Mouse (Mus musculus): ENCODE measurements at regions not wholly inside any gene's neighbourhood (a gene's known extent, or its start where the extent isn't known, plus 50 kb on each side); places are given as distances from the start of the nearest gene placed in this dataset.

- no peak for DNase-seq (ENCODE audit: low spot score in 2 of 2)
Observed at GRCm38 (mm10) chr1:184298701-184299100, 264.6 kb upstream of the 1700056E22Rik start.

- DNase-seq (ENCODE audit: low spot score in 2 of 2), result no peak
Observed at GRCm38 (mm10) chr1:184297001-184297740, 263.1 kb upstream of the 1700056E22Rik start.

GRCm38 (mm10) chr1:184291129-184291528, 257.0 kb upstream of the 1700056E22Rik start:
- no peak for DNase-seq (ENCODE audit: low spot score in 2 of 2)

- no peak for DNase-seq (ENCODE audit: low spot score in 2 of 2)
Observed at GRCm38 (mm10) chr1:184289733-184290416, 255.8 kb upstream of the 1700056E22Rik start.

- no peak for DNase-seq (ENCODE audit: low spot score in 2 of 2)
Observed at GRCm38 (mm10) chr1:184281768-184282167, 247.7 kb upstream of the 1700056E22Rik start.

GRCm38 (mm10) chr1:184279263-184279662, 245.2 kb upstream of the 1700056E22Rik start:
- DNase-seq (ENCODE audit: low spot score in 2 of 2), result no peak

GRCm38 (mm10) chr1:184277001-184277400, 242.9 kb upstream of the 1700056E22Rik start:
- DNase-seq (ENCODE audit: low spot score in 2 of 2), result no peak

GRCm38 (mm10) chr1:184275877-184276276, 241.8 kb upstream of the 1700056E22Rik start:
- no peak for DNase-seq (ENCODE audit: low spot score in 2 of 2)

GRCm38 (mm10) chr1:184275396-184275795, 241.3 kb upstream of the 1700056E22Rik start:
- DNase-seq (ENCODE audit: low spot score in 2 of 2), result no peak

- no peak for DNase-seq (ENCODE audit: low spot score in 2 of 2)
Observed at GRCm38 (mm10) chr1:184274704-184275103, 240.6 kb upstream of the 1700056E22Rik start.

- no peak for DNase-seq (ENCODE audit: low spot score in 2 of 2)
Observed at GRCm38 (mm10) chr1:184273722-184274121, 239.6 kb upstream of the 1700056E22Rik start.

- DNase-seq (ENCODE audit: low spot score in 2 of 2), result no peak
Observed at GRCm38 (mm10) chr1:184271254-184271653, 237.2 kb upstream of the 1700056E22Rik start.

- peak; percentile 42 to 59 for DNase-seq (ENCODE audit: low spot score in 2 of 2)
Observed at GRCm38 (mm10) chr1:184266051-184266450, 231.9 kb upstream of the 1700056E22Rik start.

GRCm38 (mm10) chr1:184262975-184263374, 228.9 kb upstream of the 1700056E22Rik start:
- no peak for DNase-seq (ENCODE audit: low spot score in 2 of 2)

GRCm38 (mm10) chr1:184261385-184261727, 227.3 kb upstream of the 1700056E22Rik start:
- DNase-seq (ENCODE audit: low spot score in 2 of 2), result no peak

- no peak for DNase-seq (ENCODE audit: low spot score in 2 of 2)
Observed at GRCm38 (mm10) chr1:184260722-184261384, 226.8 kb upstream of the 1700056E22Rik start.

GRCm38 (mm10) chr1:184259853-184260252, 225.8 kb upstream of the 1700056E22Rik start:
- DNase-seq (ENCODE audit: low spot score in 2 of 2), result no peak

- DNase-seq (ENCODE audit: low spot score in 2 of 2), result no peak
Observed at GRCm38 (mm10) chr1:184257356-184257755, 223.3 kb upstream of the 1700056E22Rik start.

GRCm38 (mm10) chr1:184254951-184255350, 220.8 kb upstream of the 1700056E22Rik start:
- no peak for DNase-seq (ENCODE audit: low spot score in 2 of 2)

- no peak for DNase-seq (ENCODE audit: low spot score in 2 of 2)
Observed at GRCm38 (mm10) chr1:184244730-184245488, 210.8 kb upstream of the 1700056E22Rik start.

GRCm38 (mm10) chr1:184244296-184244695, 210.2 kb upstream of the 1700056E22Rik start:
- DNase-seq (ENCODE audit: low spot score in 2 of 2), result no peak

GRCm38 (mm10) chr1:184241846-184242245, 207.7 kb upstream of the 1700056E22Rik start:
- DNase-seq (ENCODE audit: low spot score in 2 of 2), result no peak

Measured in frontal cortex, postnatal 36 days (tissue).